Mouse (Mus musculus) thymus, adult 2 months (tissue): ENCODE results near the gene Kifc3. TPM values are rescaled to one million over a fixed set of nuclear protein-coding genes. Genes with fewer than 3 reads are reported as not detected.

Source experiments
- DNase-seq: peaks from one replicate; pipeline ENCODE4 v3.0.0; 2021
- H3K27ac ChIP-seq: fragments of 200-500 bp; 2 replicates; pipeline ENCODE4 v1.5.1; 2012; ENCODE audit warnings: low read length, control low read depth; ENCODE audit not compliant: control insufficient read depth, insufficient read depth
- H3K27me3 ChIP-seq: fragments of 200-500 bp; 2 replicates; pipeline ENCODE4 v1.6.1; 2012; ENCODE audit warnings: mild to moderate bottlenecking, low read length, moderate library complexity, mixed read lengths; ENCODE audit not compliant: control insufficient read depth, insufficient read depth
- H3K36me3 ChIP-seq: fragments of 200-500 bp; 2 replicates; pipeline ENCODE4 v1.6.1; 2012; ENCODE audit warnings: mild to moderate bottlenecking, low read length, moderate library complexity; ENCODE audit not compliant: control insufficient read depth, insufficient read depth
- H3K4me1 ChIP-seq: fragments of 200-500 bp; replicated peaks from 2 replicates; pipeline ENCODE4 v1.6.1; 2012; ENCODE audit warnings: low read length; ENCODE audit not compliant: control insufficient read depth, insufficient read depth
- H3K4me3 ChIP-seq: fragments of 200-500 bp; 2 replicates; pipeline ENCODE4 v1.5.1; 2012; ENCODE audit warnings: mild to moderate bottlenecking, low read length, control low read depth, moderate library complexity; ENCODE audit not compliant: control insufficient read depth, insufficient read depth
- CTCF ChIP-seq: fragments of 200-500 bp; IDR thresholded peaks from 2 replicates; pipeline ENCODE4 v1.5.1; 2012; ENCODE audit warnings: mild to moderate bottlenecking, control low read depth, low read length, moderate library complexity, borderline replicate concordance; ENCODE audit not compliant: control insufficient read depth, poor library complexity, insufficient read depth; ENCODE audit errors: extremely low read depth
- POLR2A ChIP-seq: fragments of 200-500 bp; IDR thresholded peaks from 2 replicates; pipeline ENCODE4 v1.6.1; 2012; ENCODE audit warnings: mild to moderate bottlenecking, low read length, control low read depth, moderate library complexity; ENCODE audit not compliant: control insufficient read depth, poor library complexity, insufficient read depth; ENCODE audit errors: extremely low read depth
- WGBS: fragments of 180-500 bp; shearing (Covaris S2); methylation state at CpG from one replicate; pipeline ENCODE4 v1.1.7; 2018; 5-methylcytosine and 5-hydroxymethylcytosine counted together
- polyA plus RNA-seq: library from polyadenylated mRNA; depleted of rRNA; stranded (reverse); fragments of >200 nt; gene quantifications from 2 replicates; pipeline ENCODE4 v1.2.3, GENCODE M21; 2012

Gene Kifc3
- polyA plus RNA-seq, 1 experiment = 19.1 TPM

GRCm38 (mm10) chr8:95156108-95156507 is 46.5 kb downstream of the Kifc3 start:
- H3K36me3 ChIP-seq = no peaks in the 10 kb centered on the region
- no peak overlapping the region for H3K27ac ChIP-seq
- WGBS = 12% methylated on average over 6 of the region's 6 CpGs
- no peak for DNase-seq
- H3K4me1 ChIP-seq = peaks cover 14% of the 10 kb centered on the region
- no peaks in the 10 kb centered on the region for H3K27me3 ChIP-seq
- TF ChIP-seq CTCF (no peak), POLR2A (no peak)
- H3K4me3 ChIP-seq = no peak overlapping the region

- TF ChIP-seq POLR2A (no peak), CTCF (no peak)
- Histone ChIP-seq H3K4me3 (no peak overlapping the region), H3K36me3 (no peaks in the 10 kb centered on the region), H3K27me3 (no peaks in the 10 kb centered on the region), H3K27ac (no peak overlapping the region), H3K4me1 (peaks cover 14% of the 10 kb centered on the region)
- no peak for DNase-seq
- 90% methylated on average over 5 of the region's 5 CpGs for WGBS
These were observed 47.3 kb downstream of the Kifc3 start for GRCm38 (mm10) chr8:95155361-95155760.

DNA sequence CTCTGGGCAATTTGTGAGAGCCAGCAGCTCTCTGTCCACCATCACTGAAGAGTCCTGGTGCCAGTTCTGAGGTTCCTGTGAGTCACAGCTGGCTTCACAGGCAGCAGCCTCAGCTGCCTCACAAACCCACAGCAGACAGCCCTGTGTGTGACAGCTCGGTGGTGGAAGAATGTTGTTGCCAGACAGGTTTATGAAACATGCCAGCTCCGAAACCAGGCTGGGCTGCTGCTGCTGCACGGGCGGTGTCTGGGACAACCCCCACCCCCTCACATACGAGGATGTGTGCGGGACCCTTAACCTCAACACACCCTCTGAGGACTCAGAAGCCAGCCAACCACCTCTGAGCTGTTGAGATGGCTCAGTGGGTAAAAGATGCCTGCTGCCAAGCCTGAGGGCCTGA is 48.0 kb downstream of the Kifc3 start:
- H3K36me3 ChIP-seq = no peaks in the 10 kb centered on the region
- H3K27me3 ChIP-seq = no peaks in the 10 kb centered on the region
- no peak for TF ChIP-seq POLR2A
- TF ChIP-seq CTCF = no peak
- 12% methylated on average over 6 of the region's 6 CpGs for WGBS
- H3K27ac ChIP-seq = no peak overlapping the region
- H3K4me3 ChIP-seq = no peak overlapping the region
- H3K4me1 ChIP-seq = peaks cover 14% of the 10 kb centered on the region
- DNase-seq = no peak

DNA sequence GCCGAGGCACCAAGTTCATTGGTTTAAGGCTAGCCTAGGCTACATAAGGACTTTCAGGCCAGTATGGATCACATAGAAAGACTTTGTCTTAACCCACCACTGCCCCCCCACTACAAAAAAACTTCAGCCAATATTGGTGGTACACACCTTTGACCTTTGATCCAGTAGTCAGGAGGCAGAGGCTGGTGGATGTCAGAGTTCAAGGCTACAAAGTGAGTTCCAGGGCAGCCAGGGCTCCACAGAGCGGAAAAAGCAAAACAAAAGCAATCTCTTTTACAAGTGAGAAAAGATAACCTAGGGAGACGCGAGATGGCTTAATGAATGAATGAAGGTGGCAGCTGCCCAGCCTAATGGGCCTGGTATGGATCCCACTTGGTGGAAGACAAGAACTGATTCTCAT is 48.6 kb downstream of the Kifc3 start:
- Histone ChIP-seq H3K27me3 (no peaks in the 10 kb centered on the region), H3K4me1 (peaks cover 14% of the 10 kb centered on the region), H3K27ac (no peak overlapping the region), H3K4me3 (no peak overlapping the region), H3K36me3 (no peaks in the 10 kb centered on the region)
- DNase-seq = no peak
- TF ChIP-seq CTCF (no peak), POLR2A (no peak)
- WGBS = 84% methylated on average over 4 of the region's 4 CpGs

DNA sequence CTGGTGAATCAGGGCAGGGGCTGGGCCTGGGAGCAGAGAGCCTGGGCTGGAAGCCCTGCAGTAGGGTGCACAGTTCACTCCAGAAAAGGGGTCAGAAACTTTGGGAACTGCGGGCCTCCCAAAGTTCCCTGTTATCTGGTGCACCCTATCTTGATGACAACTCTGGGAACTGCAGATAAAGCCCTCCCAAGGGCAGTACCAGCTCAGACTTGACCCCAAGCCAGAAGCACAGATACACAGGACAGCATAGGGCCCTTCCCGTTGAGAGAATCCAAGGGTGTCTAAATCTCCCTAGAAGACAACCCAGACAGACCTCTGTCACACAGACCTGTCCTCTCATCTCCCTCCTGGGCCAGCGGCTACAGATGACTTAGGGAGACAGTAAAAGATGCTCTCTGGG is 52.0 kb downstream of the Kifc3 start:
- no peak overlapping the region for H3K27ac ChIP-seq
- no peak for DNase-seq
- no peak overlapping the region for H3K4me3 ChIP-seq
- 94% methylated on average over 3 of the region's 3 CpGs for WGBS
- no peaks in the 10 kb centered on the region for H3K36me3 ChIP-seq
- no peak for TF ChIP-seq POLR2A
- TF ChIP-seq CTCF = no peak
- no peaks in the 10 kb centered on the region for H3K27me3 ChIP-seq
- peaks cover 10% of the 10 kb centered on the region for H3K4me1 ChIP-seq

GRCm38 (mm10) chr8:95149426-95149825 is 53.2 kb downstream of the Kifc3 start:
- H3K4me3 ChIP-seq = no peak overlapping the region
- H3K27me3 ChIP-seq = no peaks in the 10 kb centered on the region
- no peaks in the 10 kb centered on the region for H3K36me3 ChIP-seq
- 17% methylated on average over 10 of the region's 10 CpGs for WGBS
- peaks cover 3% of the 10 kb centered on the region for H3K4me1 ChIP-seq
- H3K27ac ChIP-seq = no peak overlapping the region
- no peak for DNase-seq
- no peak for TF ChIP-seq CTCF
- TF ChIP-seq POLR2A = no peak

DNA sequence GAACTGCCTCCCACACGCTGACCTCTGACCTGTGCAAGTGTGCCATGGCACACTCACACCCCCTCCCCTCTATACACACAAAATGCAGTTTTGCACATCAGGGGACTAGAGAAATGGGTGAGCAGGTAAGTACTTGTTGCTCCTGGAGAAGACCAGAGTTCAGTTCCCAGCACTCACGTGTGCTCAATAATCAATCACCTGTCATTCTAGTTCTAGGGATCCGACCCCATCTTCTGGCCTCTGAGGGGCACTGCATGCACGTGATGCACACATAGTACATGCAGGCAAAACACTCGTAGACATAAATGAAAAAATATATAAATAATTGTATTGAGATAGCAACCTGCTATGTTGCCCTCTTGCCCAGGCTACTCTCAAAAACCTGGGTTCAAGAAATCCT is 55.8 kb downstream of the Kifc3 start:
- Histone ChIP-seq H3K4me1 (peaks cover 8% of the 10 kb centered on the region), H3K4me3 (no peak overlapping the region), H3K27me3 (no peaks in the 10 kb centered on the region), H3K36me3 (no peaks in the 10 kb centered on the region), H3K27ac (no peak overlapping the region)
- no peak for DNase-seq
- no peak for TF ChIP-seq CTCF
- 97% methylated on average over 5 of the region's 5 CpGs for WGBS

- TF ChIP-seq CTCF (no peak), POLR2A (no peak)
- 97% methylated on average over 2 of the region's 2 CpGs for WGBS
- H3K27ac ChIP-seq = no peak overlapping the region
These were observed 56.4 kb downstream of the Kifc3 start for GRCm38 (mm10) chr8:95146044-95146745.

More at GRCm38 (mm10) chr8:95146044-95146745, 56.4 kb downstream of the Kifc3 start:
- Histone ChIP-seq H3K4me3 (no peak overlapping the region), H3K4me1 (peaks cover 10% of the 10 kb centered on the region), H3K27me3 (no peaks in the 10 kb centered on the region), H3K36me3 (no peaks in the 10 kb centered on the region)
- no peak for DNase-seq
